Mouse (Mus musculus) midbrain, embryonic 10.5 days (tissue): ENCODE measurements around the gene Slc50a1. TPM values are rescaled to one million over a fixed set of nuclear protein-coding genes. Genes with fewer than 3 reads are reported as not detected.

Experiments used
- DNase-seq: peaks from one replicate; pipeline ENCODE4 v3.0.0-alpha.2; 2017; ENCODE audit warnings: low spot score
- H3K27ac ChIP-seq: fragments of 300-500 bp; sonication (generic); replicated peaks from 2 replicates; pipeline ENCODE4 v1.5.1; 2016; ENCODE audit warnings: mild to moderate bottlenecking
- H3K27me3 ChIP-seq: fragments of 300-500 bp; sonication (generic); 2 replicates; pipeline ENCODE4 v1.6.1; 2016; ENCODE audit warnings: low read depth, mild to moderate bottlenecking; ENCODE audit not compliant: poor library complexity, severe bottlenecking
- H3K36me3 ChIP-seq: fragments of 300-500 bp; sonication (generic); 2 replicates; pipeline ENCODE4 v1.6.1; 2016; ENCODE audit warnings: mild to moderate bottlenecking, moderate library complexity
- H3K4me1 ChIP-seq: fragments of 300-500 bp; sonication (generic); 2 replicates; pipeline ENCODE4 v1.6.1; 2016
- H3K4me3 ChIP-seq: fragments of 300-500 bp; sonication (generic); 2 replicates; pipeline ENCODE4 v1.5.1; 2016; ENCODE audit warnings: mild to moderate bottlenecking, moderate library complexity
- H3K9me3 ChIP-seq: fragments of 300-500 bp; sonication (generic); replicated peaks from 2 replicates; pipeline ENCODE4 v1.6.1; 2016; ENCODE audit warnings: mild to moderate bottlenecking
- WGBS: fragments of 180-500 bp; shearing (Covaris S2); methylation state at CpG from one replicate; pipeline ENCODE4 v1.1.7; 2016; 5-methylcytosine and 5-hydroxymethylcytosine counted together
- polyA plus RNA-seq: library from polyadenylated mRNA; unstranded; fragments of >200 nt; fragmentation: Nextera tagmentation; extraction: Ambion mirVana; gene quantifications from 2 replicates; pipeline ENCODE4 v1.2.1, GENCODE M21; 2016

Gene Slc50a1
- polyA plus RNA-seq: 29.8 and 34.3 TPM in 2 replicates

DNA sequence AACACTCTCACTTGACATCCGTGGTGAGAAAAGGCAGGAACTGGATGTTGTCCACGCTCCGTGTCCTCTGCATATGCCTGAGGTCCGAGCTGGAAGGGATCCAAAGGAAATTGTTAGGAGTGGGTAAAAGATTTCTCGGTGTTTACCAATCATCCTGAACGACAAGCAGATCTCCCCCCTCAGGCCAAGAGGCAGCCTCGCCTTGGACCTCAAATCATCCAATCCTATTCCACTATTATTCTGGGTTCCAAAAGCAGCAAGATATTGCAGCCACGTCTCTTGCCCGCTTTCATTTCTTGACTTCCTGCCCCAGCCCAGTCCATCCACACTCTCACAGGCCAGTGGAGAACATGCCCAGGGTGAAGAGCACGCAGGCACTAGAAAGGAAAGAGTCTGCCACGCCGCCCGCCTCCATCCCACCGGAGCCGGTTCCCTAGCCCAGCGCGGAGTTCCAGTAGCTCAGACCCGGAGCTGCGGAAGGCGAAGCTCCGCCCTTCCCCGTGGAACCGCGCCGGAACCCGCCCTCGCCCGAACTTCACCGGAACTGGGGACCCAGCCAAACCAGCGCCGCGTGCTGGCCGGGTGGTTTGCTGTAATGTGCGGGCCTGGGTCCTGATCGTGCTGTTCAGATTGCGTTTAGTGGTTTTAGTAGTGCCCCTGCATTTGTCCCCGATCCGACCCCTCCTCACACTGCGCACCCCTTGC lies at the start of gene Slc50a1:
Gene Slc50a1 (minus strand): TSS at position 520 of the 705 bp plus-strand sequence.
- Histone ChIP-seq H3K27ac (peak within 1 kb of the TSS; percentile 86), H3K27me3 (peaks cover 42% of the 10 kb centered on the region), H3K4me3 (peak within 1 kb of the TSS; percentile 66), H3K36me3 (peaks cover 5% of the 10 kb centered on the region; the same call in 1 of the 2 replicates), H3K9me3 (no peaks in the 10 kb centered on the region), H3K4me1 (peaks cover 45% of the 10 kb centered on the region)
- peak; percentile 78 for DNase-seq
- 6% methylated on average over 39 of the region's 39 CpGs for WGBS

GRCm38 (mm10) chr3:89319591-89320350 lies 49.4 kb upstream of the Slc50a1 start:
- Histone ChIP-seq H3K4me3 (peak overlapping the region; percentile 66), H3K27ac (peak overlapping the region; percentile 56; the same call in 1 of the 2 replicates), H3K27me3 (peaks cover 99% of the 10 kb centered on the region), H3K4me1 (peaks cover 78% of the 10 kb centered on the region), H3K9me3 (no peaks in the 10 kb centered on the region), H3K36me3 (no peaks in the 10 kb centered on the region)
- 4% methylated on average over 58 of the region's 58 CpGs for WGBS
- peak; percentile 66 for DNase-seq

- Histone ChIP-seq H3K27me3 (peaks cover 93% of the 10 kb centered on the region), H3K27ac (no peak overlapping the region), H3K4me1 (peaks cover 81% of the 10 kb centered on the region), H3K9me3 (no peaks in the 10 kb centered on the region), H3K4me3 (peak overlapping the region; percentile 66), H3K36me3 (no peaks in the 10 kb centered on the region)
- 8% methylated on average over 21 of the region's 21 CpGs for WGBS
- peak; percentile 45 for DNase-seq
Observed at GRCm38 (mm10) chr3:89318971-89319590, 48.7 kb upstream of the Slc50a1 start.

DNA sequence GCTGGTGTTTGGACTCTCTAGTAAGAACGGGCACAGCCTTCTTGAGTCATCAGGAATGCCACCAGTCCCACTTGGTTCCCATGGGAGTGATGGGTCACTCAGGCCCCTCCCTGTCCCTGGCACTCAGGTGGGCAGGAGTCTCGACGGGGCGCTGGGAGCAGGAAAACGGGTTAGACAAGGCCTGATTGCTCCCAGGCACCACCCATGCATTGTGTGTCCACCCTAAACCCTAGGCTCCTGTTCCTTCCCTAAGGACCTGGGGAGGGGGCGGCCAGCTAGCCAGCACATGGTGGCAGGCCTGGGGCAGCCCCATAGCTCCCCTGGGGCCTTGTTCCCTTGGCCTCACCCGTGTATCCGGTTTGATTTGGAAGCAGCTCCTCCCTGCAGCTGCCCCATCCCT lies 47.9 kb upstream of the Slc50a1 start:
- 77% methylated on average over 8 of the region's 8 CpGs for WGBS
- Histone ChIP-seq H3K36me3 (no peaks in the 10 kb centered on the region), H3K9me3 (no peaks in the 10 kb centered on the region), H3K4me1 (peaks cover 80% of the 10 kb centered on the region), H3K27ac (no peak overlapping the region), H3K27me3 (peaks cover 86% of the 10 kb centered on the region), H3K4me3 (no peak overlapping the region)
- DNase-seq: no peak

- DNase-seq: no peak
Observed at GRCm38 (mm10) chr3:89317246-89317645, 46.9 kb upstream of the Slc50a1 start.

DNA sequence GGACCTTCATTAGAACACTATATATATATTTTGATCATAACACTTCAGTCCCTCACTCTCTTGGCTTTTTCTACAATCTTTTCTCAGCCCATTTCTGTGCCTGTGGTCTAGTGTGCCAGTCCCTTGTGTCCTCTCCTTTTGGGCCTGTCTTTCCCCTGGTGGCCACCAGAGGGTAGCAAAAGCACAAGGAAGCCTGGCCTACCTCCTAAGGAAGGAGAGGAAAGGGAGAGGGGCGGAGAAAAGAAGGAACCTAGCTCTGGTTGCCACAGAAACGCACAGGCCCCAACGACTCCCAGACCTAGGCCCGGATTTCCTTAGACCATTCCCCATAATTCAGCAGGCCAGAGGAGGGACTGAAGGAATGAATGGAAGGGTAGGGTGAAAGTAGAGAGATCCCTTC lies 46.5 kb upstream of the Slc50a1 start:
- 0% methylated on average over 4 of the region's 4 CpGs for WGBS
- Histone ChIP-seq H3K27me3 (peaks cover 76% of the 10 kb centered on the region), H3K27ac (no peak overlapping the region)

More at GRCm38 (mm10) chr3:89317246-89317645, 46.9 kb upstream of the Slc50a1 start:
- no peaks in the 10 kb centered on the region for H3K9me3 ChIP-seq
- H3K27me3 ChIP-seq: peaks cover 80% of the 10 kb centered on the region
- H3K27ac ChIP-seq: no peak overlapping the region
- WGBS: 59% methylated on average over 5 of the region's 6 CpGs
- H3K4me1 ChIP-seq: peaks cover 69% of the 10 kb centered on the region
- peak overlapping the region; percentile 57; the same call in 1 of the 2 replicates for H3K4me3 ChIP-seq
- no peaks in the 10 kb centered on the region for H3K36me3 ChIP-seq

DNA sequence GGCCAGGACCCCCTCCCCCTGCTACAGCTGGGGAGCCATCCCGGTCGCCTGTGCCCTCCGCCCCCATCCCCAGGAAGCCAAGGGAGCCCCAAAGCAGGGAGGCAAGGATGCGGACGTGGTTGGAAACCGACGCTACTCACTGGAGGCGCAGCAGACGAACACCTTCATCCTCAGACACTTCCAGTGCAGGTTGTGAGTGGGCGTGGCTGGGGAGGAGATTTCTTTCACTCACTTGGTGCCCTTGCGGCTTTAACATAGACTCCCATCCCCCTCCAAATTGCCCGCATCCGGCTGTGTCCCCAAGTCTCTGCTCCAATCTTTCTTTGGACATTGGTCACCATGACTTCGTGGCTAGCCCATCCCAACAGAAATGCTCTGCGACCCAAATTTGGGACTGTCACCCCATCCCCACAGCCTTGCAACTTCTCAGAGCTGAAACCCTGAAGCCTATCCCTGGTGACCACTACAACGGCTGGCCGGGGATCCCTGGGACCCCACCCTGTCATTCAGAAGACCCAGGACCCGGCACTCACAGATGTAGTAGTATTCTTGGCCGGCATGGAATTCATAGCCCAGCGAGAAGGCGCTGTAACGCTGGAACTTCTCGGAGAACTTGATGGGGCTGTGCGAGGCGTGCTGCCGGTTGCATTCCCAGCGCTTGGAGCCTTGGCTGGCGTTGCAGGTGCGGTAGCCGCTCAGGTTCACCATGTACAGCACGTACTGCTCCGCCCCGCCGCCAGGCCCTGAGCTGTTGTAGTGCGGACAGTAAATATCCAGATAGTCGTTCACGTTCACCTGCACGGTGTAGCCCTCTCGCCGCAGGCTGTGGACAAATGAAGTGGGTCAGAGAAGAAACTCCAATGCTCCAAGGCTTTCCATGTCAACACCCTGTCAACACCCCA lies 45.8 kb upstream of the Slc50a1 start:
- peaks cover 3% of the 10 kb centered on the region; the same call in 1 of the 2 replicates for H3K9me3 ChIP-seq
- no peak for DNase-seq
- peak overlapping the region; percentile 84 for H3K27ac ChIP-seq
- peak overlapping the region; percentile 57 for H3K4me3 ChIP-seq
- H3K4me1 ChIP-seq: peaks cover 59% of the 10 kb centered on the region
- H3K36me3 ChIP-seq: no peaks in the 10 kb centered on the region
- WGBS: 8% methylated on average over 40 of the region's 40 CpGs
- H3K27me3 ChIP-seq: peaks cover 69% of the 10 kb centered on the region

More for the DNA sequence above, 46.5 kb upstream of the Slc50a1 start:
- Histone ChIP-seq H3K4me1 (peaks cover 65% of the 10 kb centered on the region), H3K36me3 (no peaks in the 10 kb centered on the region), H3K9me3 (no peaks in the 10 kb centered on the region), H3K4me3 (peak overlapping the region; percentile 57)
- peak; percentile 88 for DNase-seq

DNA sequence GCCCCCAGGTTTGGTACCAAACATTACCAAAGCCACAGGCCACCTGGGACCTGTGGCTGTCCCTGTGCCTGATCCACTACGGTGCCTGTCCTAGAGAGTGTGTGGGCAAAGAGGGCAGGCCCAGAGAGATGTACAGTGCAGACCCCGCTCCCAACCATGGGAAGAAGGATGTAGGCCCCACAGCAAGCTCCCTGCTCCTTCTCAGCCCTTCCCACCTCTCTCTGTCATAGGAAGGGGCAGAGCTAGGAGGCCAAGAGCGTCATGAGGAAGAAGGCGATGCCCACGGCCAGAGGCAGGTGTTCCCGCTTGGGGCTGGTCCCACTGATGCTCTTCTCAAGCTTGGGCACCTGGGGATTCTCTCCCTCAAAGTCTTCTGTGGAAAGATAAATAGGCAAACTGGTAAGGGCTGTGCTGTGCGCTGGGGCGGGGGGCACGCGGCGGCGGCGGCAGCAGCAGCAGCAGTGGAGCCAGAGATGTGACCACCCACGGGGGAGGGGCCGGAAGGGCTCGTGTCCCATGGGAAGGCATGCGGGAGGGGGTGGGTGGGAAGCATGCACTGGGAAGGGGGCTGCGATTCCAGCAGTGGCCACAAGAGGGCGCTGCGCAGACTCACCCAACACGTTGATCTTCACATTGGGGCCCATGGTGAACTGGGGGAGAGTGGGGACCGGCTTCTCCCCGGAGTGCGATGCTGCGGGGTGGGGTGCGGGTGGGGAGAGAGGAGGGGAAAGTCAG lies 45.0 kb upstream of the Slc50a1 start:
- peak overlapping the region; percentile 84 for H3K27ac ChIP-seq
- 6% methylated on average over 26 of the region's 26 CpGs for WGBS
- H3K4me3 ChIP-seq: peak overlapping the region; percentile 57
- H3K36me3 ChIP-seq: no peaks in the 10 kb centered on the region
- peaks cover 5% of the 10 kb centered on the region; the same call in 1 of the 2 replicates for H3K9me3 ChIP-seq
- H3K4me1 ChIP-seq: peaks cover 51% of the 10 kb centered on the region
- peaks cover 61% of the 10 kb centered on the region for H3K27me3 ChIP-seq
- DNase-seq: peak; percentile 89

GRCm38 (mm10) chr3:89314791-89315190 lies 44.4 kb upstream of the Slc50a1 start:
- Histone ChIP-seq H3K27ac (peak overlapping the region; percentile 84), H3K36me3 (no peaks in the 10 kb centered on the region), H3K9me3 (peaks cover 5% of the 10 kb centered on the region; the same call in 1 of the 2 replicates), H3K27me3 (peaks cover 55% of the 10 kb centered on the region), H3K4me1 (peaks cover 45% of the 10 kb centered on the region), H3K4me3 (peak overlapping the region; percentile 57)
- WGBS: 48% methylated on average over 2 of the region's 2 CpGs
- no peak for DNase-seq

DNA sequence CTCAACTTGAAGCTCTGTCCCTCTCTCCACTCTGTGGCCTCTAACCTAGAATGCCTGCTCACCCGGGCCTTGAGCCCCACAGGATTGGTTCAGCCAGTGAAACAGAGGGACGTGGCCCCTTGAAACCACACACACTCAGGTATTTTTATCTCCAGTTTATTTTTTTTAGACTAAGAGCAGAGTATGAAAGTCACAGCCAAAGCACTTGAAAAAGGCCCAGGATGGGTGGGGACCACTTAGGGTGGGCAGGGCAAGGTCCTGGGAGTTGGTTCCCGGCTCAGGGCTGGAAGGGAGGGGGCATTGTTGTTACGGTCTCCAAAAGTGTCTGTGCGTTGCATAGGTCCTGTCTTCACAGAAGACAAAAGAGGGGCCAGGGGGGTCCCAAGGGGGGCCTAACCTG lies 44.0 kb upstream of the Slc50a1 start:
- H3K27me3 ChIP-seq: peaks cover 51% of the 10 kb centered on the region
- WGBS: 76% methylated on average over 5 of the region's 5 CpGs
- no peak overlapping the region for H3K27ac ChIP-seq
- H3K36me3 ChIP-seq: no peaks in the 10 kb centered on the region
- H3K4me1 ChIP-seq: peaks cover 40% of the 10 kb centered on the region
- H3K4me3 ChIP-seq: no peak overlapping the region
- H3K9me3 ChIP-seq: peaks cover 5% of the 10 kb centered on the region; the same call in 1 of the 2 replicates
- no peak for DNase-seq

DNA sequence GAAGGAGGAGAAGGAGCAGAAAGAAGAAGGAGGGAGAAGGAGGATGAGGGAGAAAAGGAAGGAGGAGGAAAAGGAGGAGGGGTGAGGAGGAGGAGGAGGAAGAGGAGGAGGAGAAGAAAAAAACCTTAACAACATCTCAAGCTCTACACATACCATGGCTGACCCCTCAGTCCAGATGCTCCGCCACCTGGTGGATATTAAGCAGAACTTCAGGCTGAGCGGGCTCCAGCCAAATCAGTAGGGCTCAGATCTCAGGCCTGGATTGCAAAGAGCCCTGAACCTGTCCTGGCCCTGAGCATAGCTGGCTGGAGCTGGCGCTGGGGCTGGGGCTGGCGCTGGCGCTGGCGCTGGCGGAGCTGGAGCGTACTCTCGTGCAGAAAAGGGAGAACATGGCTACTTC lies 37.7 kb upstream of the Slc50a1 start:
- WGBS: 4% methylated on average over 9 of the region's 9 CpGs
- Histone ChIP-seq H3K27me3 (0 out of 2 replicates have a peak, but pooled peaks cover 5% of the 10 kb centered on the region), H3K9me3 (peaks cover 5% of the 10 kb centered on the region; the same call in 1 of the 2 replicates), H3K4me3 (no peak overlapping the region), H3K27ac (peak overlapping the region; percentile 42; the same call in 1 of the 2 replicates), H3K4me1 (peaks cover 18% of the 10 kb centered on the region), H3K36me3 (no peaks in the 10 kb centered on the region)
- peak; percentile 80 for DNase-seq
